Mouse (Mus musculus) MEL (cell line): ENCODE data around the gene Ccdc71. TPM values are rescaled to one million over a fixed set of nuclear protein-coding genes. Genes with fewer than 3 reads are reported as not detected.
A peak's percentile ranks its signal among the peaks of the same experiment; 100 is the strongest.

ENCODE experiments used
- DNase-seq: peaks from one replicate; pipeline ENCODE4 v3.0.0; 2011; ENCODE audit warnings: low read depth, low spot score
- H3K27ac ChIP-seq: 2 replicates; pipeline ENCODE4 v1.5.1; 2012; ENCODE audit warnings: low read depth, mild to moderate bottlenecking, control low read depth, low read length, moderate library complexity; ENCODE audit not compliant: control insufficient read depth
- H3K27me3 ChIP-seq, 2 experiments: fragments of 150-350 bp in 1 of 2; sonication (generic) in 1 of 2; 2 replicates each; pipeline ENCODE4 v1.6.1; 2012; ENCODE audit warnings: low read length in 2 of 2, mild to moderate bottlenecking in 2 of 2, improper control_type of control experiment in 1 of 2, moderate library complexity in 1 of 2; ENCODE audit not compliant: insufficient read depth in 2 of 2, control insufficient read depth in 1 of 2
- H3K36me3 ChIP-seq, 2 experiments: 2 replicates each; pipeline ENCODE4 v1.6.1; 2012 to 2014; ENCODE audit warnings: low read length in 2 of 2, improper control_type of control experiment in 1 of 2, inconsistent platforms in 1 of 2, mild to moderate bottlenecking in 1 of 2; ENCODE audit not compliant: insufficient read depth in 2 of 2, control insufficient read depth in 1 of 2
- H3K4me1 ChIP-seq, 2 experiments: fragments of 150-350 bp in 1 of 2; sonication (generic) in 1 of 2; 2 replicates each; pipeline ENCODE4 v1.6.1; 2012; ENCODE audit warnings: low read length in 2 of 2, improper control_type of control experiment in 1 of 2, mild to moderate bottlenecking in 1 of 2; ENCODE audit not compliant: insufficient read depth in 2 of 2, control insufficient read depth in 1 of 2
- H3K4me3 ChIP-seq, 2 experiments: fragments of 150-350 bp in 1 of 2; sonication (generic) in 1 of 2; 2 replicates each; pipeline ENCODE4 v1.5.1; 2012; ENCODE audit warnings: low read depth in 2 of 2, low read length in 2 of 2, mild to moderate bottlenecking in 2 of 2, moderate library complexity in 2 of 2, control low read depth in 1 of 2, improper control_type of control experiment in 1 of 2; ENCODE audit not compliant: control insufficient read depth in 1 of 2, insufficient read depth in 1 of 2
- H3K79me2 ChIP-seq: 2 replicates; pipeline ENCODE4 v1.6.1; 2012; ENCODE audit warnings: mild to moderate bottlenecking, low read length, moderate library complexity; ENCODE audit not compliant: control insufficient read depth, poor library complexity, insufficient read depth
- H3K9ac ChIP-seq: 2 replicates; pipeline ENCODE4 v1.6.1; 2012; ENCODE audit warnings: low read depth, mild to moderate bottlenecking, control low read depth, low read length, moderate library complexity; ENCODE audit not compliant: control insufficient read depth, poor library complexity, severe bottlenecking
- H3K9me3 ChIP-seq: fragments of 150-350 bp; sonication (generic); replicated peaks from 2 replicates; pipeline ENCODE4 v1.6.1; 2012; ENCODE audit warnings: mild to moderate bottlenecking, low read length, improper control_type of control experiment, moderate library complexity; ENCODE audit not compliant: insufficient read depth
- CHD1 ChIP-seq: IDR thresholded peaks from 2 replicates; pipeline ENCODE4 v1.6.1; 2012; ENCODE audit warnings: low read depth, mild to moderate bottlenecking, inconsistent platforms, low read length, improper control_type of control experiment
- CTCF ChIP-seq, 3 experiments: IDR thresholded peaks in 2 of 3; conservative IDR thresholded peaks in 1 of 3; 2 replicates each; pipeline ENCODE4 v1.5.1; 2011 to 2012; ENCODE audit warnings: low read length in 3 of 3, low read depth in 2 of 3, mild to moderate bottlenecking in 2 of 3, improper control_type of control experiment in 1 of 3, inconsistent platforms in 1 of 3, mixed read lengths in 1 of 3, moderate library complexity in 1 of 3; ENCODE audit not compliant: control insufficient read depth in 1 of 3, insufficient read depth in 1 of 3, poor library complexity in 1 of 3, severe bottlenecking in 1 of 3
- E2F4 ChIP-seq: IDR thresholded peaks from 2 replicates; pipeline ENCODE4 v1.6.1; 2011; ENCODE audit warnings: low read depth, low read length, improper control_type of control experiment, borderline replicate concordance
- EP300 ChIP-seq, 2 experiments: IDR thresholded peaks; 2 replicates each; pipeline ENCODE4 v1.6.1; 2011; ENCODE audit warnings: improper control_type of control experiment in 2 of 2, low read length in 2 of 2, low read depth in 1 of 2, mild to moderate bottlenecking in 1 of 2
- ETS1 ChIP-seq: IDR thresholded peaks from 2 replicates; pipeline ENCODE4 v1.6.1; 2012; ENCODE audit warnings: low read depth, mild to moderate bottlenecking, inconsistent platforms, low read length, improper control_type of control experiment, moderate library complexity
- GABPA ChIP-seq: IDR thresholded peaks from 2 replicates; pipeline ENCODE4 v1.6.1; 2012; ENCODE audit warnings: low read depth, mild to moderate bottlenecking, inconsistent platforms, low read length, improper control_type of control experiment, moderate library complexity
- GATA1 ChIP-seq: IDR thresholded peaks from 2 replicates; pipeline ENCODE4 v1.6.1; 2011; ENCODE audit warnings: low read depth, low read length, improper control_type of control experiment
- JUND ChIP-seq: IDR thresholded peaks from 2 replicates; pipeline ENCODE4 v1.6.1; 2011; ENCODE audit warnings: low read depth, mild to moderate bottlenecking, improper control_type of control experiment, low read length
- MAFK ChIP-seq: IDR thresholded peaks from 2 replicates; pipeline ENCODE4 v1.6.1; 2011; ENCODE audit warnings: low read depth, mild to moderate bottlenecking, low read length, improper control_type of control experiment, borderline replicate concordance
- MAX ChIP-seq: IDR thresholded peaks from 2 replicates; pipeline ENCODE4 v1.6.1; 2011; ENCODE audit warnings: low read length, improper control_type of control experiment
- MAZ ChIP-seq: IDR thresholded peaks from 2 replicates; pipeline ENCODE4 v1.6.1; 2012; ENCODE audit warnings: low read depth, mild to moderate bottlenecking, inconsistent platforms, low read length, improper control_type of control experiment
- MEF2A ChIP-seq: IDR thresholded peaks from 2 replicates; pipeline ENCODE4 v1.6.1; 2014; ENCODE audit warnings: low read depth, mild to moderate bottlenecking, inconsistent platforms, low read length, improper control_type of control experiment; ENCODE audit not compliant: poor library complexity, insufficient replicate concordance, severe bottlenecking; ENCODE audit errors: extremely low read depth
- MXI1 ChIP-seq: IDR thresholded peaks from 2 replicates; pipeline ENCODE4 v1.6.1; 2011; ENCODE audit warnings: mild to moderate bottlenecking, low read depth, low read length, improper control_type of control experiment
- MYB ChIP-seq: IDR thresholded peaks from 2 replicates; pipeline ENCODE4 v1.6.1; 2011; ENCODE audit warnings: mild to moderate bottlenecking, low read depth, low read length, improper control_type of control experiment
- MYC ChIP-seq: IDR thresholded peaks from 2 replicates; pipeline ENCODE4 v1.6.1; 2011; ENCODE audit warnings: low read depth, mild to moderate bottlenecking, low read length, improper control_type of control experiment, moderate library complexity
- NELFE ChIP-seq: IDR thresholded peaks from 2 replicates; pipeline ENCODE4 v1.6.1; 2011; ENCODE audit warnings: low read depth, low read length, improper control_type of control experiment
- NRF1 ChIP-seq: IDR thresholded peaks from 2 replicates; pipeline ENCODE4 v1.6.1; 2014; ENCODE audit warnings: low read depth, mild to moderate bottlenecking, inconsistent platforms, low read length, improper control_type of control experiment, moderate library complexity; ENCODE audit not compliant: poor library complexity, insufficient read depth, severe bottlenecking
- POLR2A ChIP-seq, 2 experiments: IDR thresholded peaks; 2 replicates each; pipeline ENCODE4 v1.6.1; 2011 to 2012; ENCODE audit warnings: low read length in 2 of 2, mild to moderate bottlenecking in 2 of 2, control low read depth in 1 of 2, improper control_type of control experiment in 1 of 2, low read depth in 1 of 2, moderate library complexity in 1 of 2; ENCODE audit not compliant: control insufficient read depth in 1 of 2, insufficient read depth in 1 of 2, poor library complexity in 1 of 2
- POLR2AphosphoS2 ChIP-seq: IDR thresholded peaks from 2 replicates; pipeline ENCODE4 v1.6.1; 2011; ENCODE audit warnings: low read length, improper control_type of control experiment
- RCOR1 ChIP-seq: IDR thresholded peaks from 2 replicates; pipeline ENCODE4 v1.6.1; 2012; ENCODE audit warnings: low read depth, mild to moderate bottlenecking, inconsistent platforms, low read length, improper control_type of control experiment
- SIN3A ChIP-seq: IDR thresholded peaks from 2 replicates; pipeline ENCODE4 v1.6.1; 2012; ENCODE audit warnings: low read length, improper control_type of control experiment, inconsistent platforms
- TBP ChIP-seq: IDR thresholded peaks from 2 replicates; pipeline ENCODE4 v1.8.0; 2011; ENCODE audit warnings: low read depth, low read length, improper control_type of control experiment
- TCF12 ChIP-seq: IDR thresholded peaks from 2 replicates; pipeline ENCODE4 v1.6.1; 2014; ENCODE audit warnings: low read depth, mild to moderate bottlenecking, inconsistent platforms, low read length, improper control_type of control experiment, moderate library complexity
- UBTF ChIP-seq: IDR thresholded peaks from 2 replicates; pipeline ENCODE4 v1.6.1; 2012; ENCODE audit warnings: low read depth, mild to moderate bottlenecking, inconsistent platforms, low read length, improper control_type of control experiment, moderate library complexity, borderline replicate concordance; ENCODE audit not compliant: insufficient read depth
- USF1 ChIP-seq: IDR thresholded peaks from 2 replicates; pipeline ENCODE4 v1.6.1; 2014; ENCODE audit warnings: low read depth, mild to moderate bottlenecking, inconsistent platforms, low read length, improper control_type of control experiment, moderate library complexity
- USF2 ChIP-seq, 2 experiments: IDR thresholded peaks; 2 replicates each; pipeline ENCODE4 v1.6.1; 2011 to 2012; ENCODE audit warnings: improper control_type of control experiment in 2 of 2, low read length in 2 of 2, borderline replicate concordance in 1 of 2, inconsistent platforms in 1 of 2, low read depth in 1 of 2, mild to moderate bottlenecking in 1 of 2; ENCODE audit not compliant: insufficient read depth in 1 of 2
- ZKSCAN1 ChIP-seq: IDR thresholded peaks from 2 replicates; pipeline ENCODE4 v1.6.1; 2012; ENCODE audit warnings: low read depth, mild to moderate bottlenecking, inconsistent platforms, low read length, improper control_type of control experiment, moderate library complexity
- ZMIZ1 ChIP-seq: IDR thresholded peaks from 2 replicates; pipeline ENCODE4 v1.6.1; 2012; ENCODE audit warnings: low read depth, mild to moderate bottlenecking, inconsistent platforms, low read length, improper control_type of control experiment, moderate library complexity
- ZNF384 ChIP-seq: IDR thresholded peaks from 2 replicates; pipeline ENCODE4 v1.6.1; 2012; ENCODE audit warnings: low read depth, mild to moderate bottlenecking, inconsistent platforms, low read length, improper control_type of control experiment
- polyA plus RNA-seq, 2 experiments: library from polyadenylated mRNA; stranded (reverse) in 1 of 2; unstranded in 1 of 2; fragments of >175 nt in 1 of 2; fragments of >200 nt in 1 of 2; gene quantifications; 2 replicates each; pipeline versions ENCODE4 v1.2.1 to v1.2.4; 2012; ENCODE audit warnings: low replicate concordance in 2 of 2, low read depth in 1 of 2; ENCODE audit not compliant: insufficient read length in 2 of 2, insufficient read depth in 1 of 2, missing spikeins in 1 of 2
- total RNA-seq: library from RNA; depleted of rRNA; stranded (reverse); fragments of 300-350 nt; gene quantifications from 2 replicates; pipeline ENCODE4 v1.2.3, GENCODE M21; 2012

Gene Ccdc71
- total and polyA plus RNA-seq, 3 experiments, result 23.1 to 39.9 TPM; not detected in 1

DNA sequence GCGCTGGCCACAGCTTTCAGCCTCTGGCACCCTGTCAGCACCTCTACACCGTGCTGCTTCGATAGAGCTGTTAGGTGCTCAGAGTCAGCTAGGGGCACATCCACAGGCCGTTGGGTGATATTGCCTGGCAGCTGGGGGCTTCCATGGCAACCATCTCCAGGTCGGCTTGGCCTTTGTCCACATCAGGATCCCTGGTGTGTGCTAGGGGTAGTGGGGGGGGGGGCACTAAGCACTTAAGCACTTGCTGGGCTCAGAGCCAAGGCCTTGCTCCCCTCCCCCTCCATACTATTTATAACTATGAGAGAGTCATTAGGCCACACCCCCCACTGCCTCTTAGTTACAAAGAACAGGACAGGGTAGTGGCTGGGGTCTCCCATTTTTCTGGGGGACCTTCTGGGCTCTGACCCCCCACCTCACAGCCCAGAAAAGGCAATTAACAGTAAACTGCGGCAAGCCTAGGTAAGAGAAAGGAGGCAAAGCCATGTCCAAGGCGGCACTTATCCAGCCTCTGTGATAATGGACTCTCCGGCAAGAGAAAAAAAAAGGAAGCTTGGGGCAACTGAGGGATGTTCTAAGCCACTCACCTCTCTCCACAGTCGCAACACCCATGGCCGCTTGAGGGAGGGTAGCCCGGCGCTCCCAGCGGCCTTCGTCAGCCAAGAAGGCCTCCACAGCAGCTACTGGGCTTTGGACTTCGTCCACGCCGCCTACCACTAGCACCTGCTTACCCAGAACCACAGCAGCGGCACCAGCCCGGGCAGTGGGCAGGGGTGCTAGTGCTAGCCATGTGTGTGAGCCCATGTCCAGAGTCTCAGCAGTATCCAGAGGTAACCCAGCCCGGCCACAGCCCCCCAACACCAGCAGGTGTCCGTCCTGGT is 9.8 kb upstream of the Ccdc71 start:
- Histone ChIP-seq H3K4me3 (peak overlapping the region; percentile 69 to 80), H3K9ac (peak overlapping the region; percentile 74), H3K9me3 (no peaks in the 10 kb centered on the region), H3K27me3 (no peaks in the 10 kb centered on the region), H3K27ac (peak overlapping the region; percentile 90), H3K79me2 (peaks cover 5% of the 10 kb centered on the region), H3K36me3 (peaks cover 0 to 21% of the 10 kb centered on the region in 2 experiments; a peak in 2 of 4 replicates), H3K4me1 (peaks cover 20 to 49% of the 10 kb centered on the region in 2 experiments)
- peak; percentile 80 for DNase-seq
- peak; percentile 81 for TF ChIP-seq ZNF384
- no peak for TF ChIP-seq GATA1
- TF ChIP-seq MAZ, result 0 out of 2 replicates have a peak, but pooled peaks have one; percentile 44
- peak; percentile 51 for TF ChIP-seq CHD1
- TF ChIP-seq USF2 (IDR thresholded peaks at IDR 0.05; ENCODE audit: borderline replicate concordance in 1 of 2, insufficient read depth in 1 of 2, low read depth in 1 of 2, low read length in 2 of 2), result no peak
- TF ChIP-seq UBTF, result no peak
- peak; percentile 84 for TF ChIP-seq MEF2A
- TF ChIP-seq ETS1, result peak; percentile 59
- no peak for TF ChIP-seq GABPA
- no peak for TF ChIP-seq JUND
- no peak for TF ChIP-seq RCOR1
- no peak for TF ChIP-seq ZMIZ1
- TF ChIP-seq NELFE, result peak; percentile 30; the same call in 1 of the 2 replicates
- peak; percentile 51; the same call in 1 of the 2 replicates for TF ChIP-seq SIN3A
- peak in 1 of 2 experiments; percentile 37; a peak in 1 of 4 replicates for TF ChIP-seq EP300 (IDR thresholded peaks at IDR 0.05; ENCODE audit: low read depth in 1 of 2, low read length in 2 of 2)
- no peak for TF ChIP-seq ZKSCAN1
- no peak for TF ChIP-seq E2F4
- no peak for TF ChIP-seq POLR2AphosphoS2
- TF ChIP-seq NRF1, result no peak
- no peak for TF ChIP-seq MXI1
- no peak; a peak in 1 of 4 replicates for TF ChIP-seq POLR2A (IDR thresholded peaks at IDR 0.05; ENCODE audit: control insufficient read depth in 1 of 2, insufficient read depth in 1 of 2, low read depth in 1 of 2, low read length in 2 of 2, poor library complexity in 1 of 2)
- TF ChIP-seq MYC, result no peak
- no peak for TF ChIP-seq MAX
- TF ChIP-seq TBP, result peak; percentile 40; the same call in 1 of the 2 replicates
- no peak for TF ChIP-seq MAFK
- TF ChIP-seq TCF12, result 0 out of 2 replicates have a peak, but pooled peaks have one; percentile 13
- no peak for TF ChIP-seq CTCF (IDR thresholded peaks at IDR 0.05 in 2 of 3, conservative IDR thresholded peaks at IDR 0.05 in 1 of 3; ENCODE audit: control insufficient read depth in 1 of 3, insufficient read depth in 1 of 3, low read depth in 2 of 3, low read length in 3 of 3, poor library complexity in 1 of 3, severe bottlenecking in 1 of 3)
- TF ChIP-seq MYB, result no peak
- no peak for TF ChIP-seq USF1
